Mouse (Mus musculus) neural tube, embryonic 13.5 days (tissue): Measurements from ENCODE around the gene Parp16. TPM values are rescaled to one million over a fixed set of nuclear protein-coding genes. Genes with fewer than 3 reads are reported as not detected.
"Not testable (repeated sequence)": the region's sequence is repeated elsewhere in the genome, so short reads cannot be mapped to it uniquely, and the experiment has no call there.

ENCODE experiments used
- ATAC-seq: fragments of 200-750 bp; cut with Nextera tagmentation; 2 replicates; pipeline ENCODE4 v1.8.0; 2017; ENCODE audit warnings: low read depth, mild to moderate bottlenecking, moderate TSS enrichment, moderate library complexity
- H3K27ac ChIP-seq: fragments of 300-500 bp; sonication (generic); replicated peaks from 2 replicates; pipeline ENCODE4 v1.5.1; 2015; ENCODE audit warnings: moderate library complexity, mild to moderate bottlenecking, inconsistent platforms
- H3K27me3 ChIP-seq: fragments of 300-500 bp; sonication (generic); 2 replicates; pipeline ENCODE4 v1.6.1; 2015; ENCODE audit warnings: mild to moderate bottlenecking, inconsistent platforms
- H3K36me3 ChIP-seq: fragments of 300-500 bp; sonication (generic); 2 replicates; pipeline ENCODE4 v1.6.1; 2015; ENCODE audit warnings: mild to moderate bottlenecking, inconsistent platforms
- H3K4me1 ChIP-seq: fragments of 300-500 bp; sonication (generic); replicated peaks from 2 replicates; pipeline ENCODE4 v1.6.1; 2015; ENCODE audit warnings: inconsistent platforms
- H3K4me2 ChIP-seq: fragments of 300-500 bp; sonication (generic); 2 replicates; pipeline ENCODE4 v1.6.1; 2015; ENCODE audit warnings: inconsistent platforms, mild to moderate bottlenecking, moderate library complexity
- H3K4me3 ChIP-seq: fragments of 300-500 bp; sonication (generic); 2 replicates; pipeline ENCODE4 v1.5.1; 2015; ENCODE audit warnings: mild to moderate bottlenecking, inconsistent platforms
- H3K9ac ChIP-seq: fragments of 300-500 bp; sonication (generic); 2 replicates; pipeline ENCODE4 v1.6.1; 2015; ENCODE audit warnings: moderate library complexity, mild to moderate bottlenecking, inconsistent platforms
- H3K9me3 ChIP-seq: fragments of 300-500 bp; sonication (generic); 2 replicates; pipeline ENCODE4 v1.6.1; 2016; ENCODE audit warnings: inconsistent platforms
- WGBS: fragments of 180-500 bp; shearing (Covaris S2); methylation state at CpG from one replicate; pipeline ENCODE4 v1.1.7; 2015; 5-methylcytosine and 5-hydroxymethylcytosine counted together
- polyA plus RNA-seq: library from polyadenylated mRNA; unstranded; fragments of >200 nt; fragmentation: Nextera tagmentation; extraction: Ambion mirVana; gene quantifications from 2 replicates; pipeline ENCODE4 v1.2.1, GENCODE M21; 2015

Gene Parp16
- polyA plus RNA-seq, 1 experiment from 2014 or later: 5.4 TPM

DNA sequence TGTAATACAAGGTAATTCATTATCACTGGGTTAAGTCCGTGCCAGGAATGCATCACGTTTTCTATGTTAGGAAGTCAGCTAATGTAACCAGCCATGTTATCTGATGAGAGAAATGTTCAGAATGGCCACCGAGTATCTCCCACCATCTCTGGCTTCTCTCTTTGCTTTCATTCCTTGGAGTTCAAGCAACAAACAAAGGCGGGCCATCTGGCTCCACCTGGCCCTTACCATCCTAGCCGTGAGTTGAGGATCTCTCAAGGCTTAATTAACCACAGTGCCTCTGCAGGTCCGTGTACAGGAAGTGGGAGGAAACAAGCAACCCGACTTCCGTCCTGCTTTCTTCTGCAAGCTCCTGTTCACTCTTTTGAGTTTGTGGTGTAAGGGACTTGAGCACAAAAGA is 21.8 kb downstream of the Parp16 start:
- H3K9me3 ChIP-seq: no peaks in the 10 kb centered on the region
- no peaks in the 10 kb centered on the region for H3K36me3 ChIP-seq
- H3K4me1 ChIP-seq: peaks cover 21% of the 10 kb centered on the region
- H3K4me3 ChIP-seq: no peak overlapping the region
- H3K4me2 ChIP-seq: no peak overlapping the region
- no peak for ATAC-seq
- H3K27me3 ChIP-seq: no peaks in the 10 kb centered on the region
- no peak overlapping the region for H3K27ac ChIP-seq
- WGBS: 71% methylated on average over 8 of the region's 8 CpGs
- H3K9ac ChIP-seq: no peak overlapping the region

DNA sequence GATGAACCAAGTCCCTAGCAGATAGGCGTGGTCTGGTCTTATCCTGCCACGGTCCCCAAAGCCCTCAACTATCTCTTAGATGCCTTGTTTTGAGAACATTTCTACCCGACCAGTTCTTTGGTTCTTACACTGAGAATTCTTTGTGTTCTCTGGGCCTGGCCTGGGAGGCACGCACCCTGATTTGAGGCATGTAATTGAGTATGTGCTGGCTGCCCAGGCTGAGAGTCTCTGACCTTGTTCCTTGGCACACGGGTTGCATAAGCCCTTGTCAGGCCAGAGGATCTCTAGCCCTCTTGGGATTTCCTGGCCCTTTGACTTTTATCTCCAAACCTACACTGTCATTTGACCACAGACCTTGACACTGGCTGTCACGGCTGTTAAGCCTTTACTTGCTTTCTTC is 22.5 kb downstream of the Parp16 start:
- peaks cover 21% of the 10 kb centered on the region for H3K4me1 ChIP-seq
- ATAC-seq: no peak
- 63% methylated on average over 6 of the region's 6 CpGs for WGBS
- no peak overlapping the region for H3K9ac ChIP-seq
- H3K4me3 ChIP-seq: no peak overlapping the region
- H3K27ac ChIP-seq: no peak overlapping the region
- H3K27me3 ChIP-seq: no peaks in the 10 kb centered on the region
- H3K4me2 ChIP-seq: no peak overlapping the region
- H3K36me3 ChIP-seq: no peaks in the 10 kb centered on the region
- H3K9me3 ChIP-seq: no peaks in the 10 kb centered on the region

DNA sequence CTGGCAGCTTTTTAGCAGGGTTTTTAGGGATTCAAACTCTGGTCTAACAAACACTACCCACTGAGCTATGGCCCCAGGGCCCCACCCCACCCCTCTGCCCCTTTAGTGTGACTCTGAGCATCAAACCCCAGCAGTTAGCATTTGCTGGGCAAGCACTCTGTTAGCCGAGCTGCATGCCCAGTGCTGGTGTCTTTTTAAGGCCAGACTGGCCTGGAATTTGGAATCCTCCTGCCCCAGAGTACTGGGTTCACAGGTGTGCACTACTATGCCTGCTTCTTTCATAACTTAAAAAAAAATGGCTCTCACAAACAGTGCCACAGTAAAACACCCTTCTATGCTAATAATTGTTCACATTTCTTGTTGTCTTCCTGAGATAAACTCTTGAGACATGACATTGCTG is 23.8 kb downstream of the Parp16 start:
- Histone ChIP-seq H3K4me2 (no peak overlapping the region), H3K36me3 (no peaks in the 10 kb centered on the region), H3K27me3 (no peaks in the 10 kb centered on the region), H3K9me3 (no peaks in the 10 kb centered on the region), H3K4me1 (peaks cover 21% of the 10 kb centered on the region), H3K9ac (no peak overlapping the region), H3K27ac (no peak overlapping the region), H3K4me3 (no peak overlapping the region)
- no peak for ATAC-seq
- WGBS: 80% methylated on average over 1 of the region's 1 CpGs

DNA sequence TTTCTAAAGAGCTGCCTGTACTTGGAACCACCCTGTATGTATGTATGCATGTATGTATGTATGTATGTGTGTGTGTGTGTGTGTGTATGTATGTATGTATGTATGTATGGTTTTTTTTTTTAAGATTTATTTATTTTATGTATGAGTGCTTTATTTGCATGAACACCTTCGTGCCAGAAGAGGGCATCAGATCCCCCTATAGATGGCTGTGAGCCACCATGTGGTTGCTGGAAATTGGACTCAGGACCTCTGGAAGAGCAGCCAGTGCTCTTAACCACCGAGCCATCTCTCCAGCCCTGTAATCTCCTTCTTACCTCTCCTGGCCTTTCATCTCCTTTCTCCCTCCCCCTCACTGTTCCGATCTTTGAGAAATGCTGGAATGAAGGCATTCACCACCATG is 25.2 kb downstream of the Parp16 start:
- H3K27me3 ChIP-seq, H3K4me2 ChIP-seq, H3K4me3 ChIP-seq, H3K27ac ChIP-seq, ATAC-seq, H3K36me3 ChIP-seq, H3K9ac ChIP-seq, H3K9me3 ChIP-seq: not testable (repeated sequence)
- WGBS: 61% methylated on average over 3 of the region's 3 CpGs
- peaks cover 20% of the 10 kb centered on the region for H3K4me1 ChIP-seq

DNA sequence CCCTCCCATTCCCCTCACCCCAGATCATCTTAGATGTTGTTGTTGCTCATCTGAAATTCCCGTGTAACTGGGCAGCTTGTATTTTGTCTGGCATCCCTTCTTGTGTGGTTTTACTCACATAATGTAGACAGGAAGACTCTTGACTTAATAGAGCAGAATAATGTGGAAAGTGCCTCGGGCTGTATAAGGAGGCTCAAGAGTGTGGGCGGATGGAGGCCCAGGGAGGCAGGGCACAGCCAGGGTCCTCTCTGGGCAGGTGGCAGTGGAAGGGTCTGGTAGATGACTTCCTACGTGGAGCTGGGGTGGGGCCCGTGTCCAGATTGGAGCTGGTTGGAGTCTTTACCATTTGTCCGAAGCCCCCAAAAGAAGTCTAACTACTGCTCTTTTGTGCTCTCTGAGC is 28.8 kb downstream of the Parp16 start:
- no peaks in the 10 kb centered on the region for H3K27me3 ChIP-seq
- H3K27ac ChIP-seq: no peak overlapping the region
- no peak overlapping the region for H3K9ac ChIP-seq
- 80% methylated on average over 6 of the region's 6 CpGs for WGBS
- no peaks in the 10 kb centered on the region for H3K9me3 ChIP-seq
- H3K4me2 ChIP-seq: no peak overlapping the region
- no peak for ATAC-seq
- peaks cover 9% of the 10 kb centered on the region; the same call in 1 of the 2 replicates for H3K36me3 ChIP-seq
- H3K4me3 ChIP-seq: no peak overlapping the region
- H3K4me1 ChIP-seq: no peaks in the 10 kb centered on the region

DNA sequence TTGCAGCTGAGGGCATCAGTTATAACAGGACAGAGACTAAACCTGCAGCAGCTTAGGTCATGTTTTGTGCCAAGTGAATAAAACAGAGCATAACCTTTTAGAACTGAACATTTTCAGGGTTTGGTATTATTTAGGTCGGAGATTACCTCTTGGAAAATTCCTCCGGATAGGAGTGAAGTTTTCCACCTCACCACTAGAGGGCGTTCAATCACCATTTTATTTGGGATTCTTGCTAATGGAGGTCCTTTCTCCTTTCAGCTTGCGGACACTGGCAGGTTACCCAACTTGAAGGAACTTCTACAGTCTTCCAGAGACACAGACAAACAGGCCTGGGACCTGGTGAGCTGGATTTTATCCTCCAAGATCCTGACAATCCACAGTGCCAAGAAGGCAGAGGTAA is 30.6 kb downstream of the Parp16 start:
- H3K27ac ChIP-seq: no peak overlapping the region
- no peaks in the 10 kb centered on the region for H3K9me3 ChIP-seq
- H3K4me1 ChIP-seq: peaks cover 4% of the 10 kb centered on the region
- H3K4me3 ChIP-seq: no peak overlapping the region
- no peak overlapping the region for H3K4me2 ChIP-seq
- H3K27me3 ChIP-seq: no peaks in the 10 kb centered on the region
- no peak overlapping the region for H3K9ac ChIP-seq
- no peak for ATAC-seq
- 33% methylated on average over 4 of the region's 4 CpGs for WGBS
- peaks cover 14% of the 10 kb centered on the region; the same call in 1 of the 2 replicates for H3K36me3 ChIP-seq

DNA sequence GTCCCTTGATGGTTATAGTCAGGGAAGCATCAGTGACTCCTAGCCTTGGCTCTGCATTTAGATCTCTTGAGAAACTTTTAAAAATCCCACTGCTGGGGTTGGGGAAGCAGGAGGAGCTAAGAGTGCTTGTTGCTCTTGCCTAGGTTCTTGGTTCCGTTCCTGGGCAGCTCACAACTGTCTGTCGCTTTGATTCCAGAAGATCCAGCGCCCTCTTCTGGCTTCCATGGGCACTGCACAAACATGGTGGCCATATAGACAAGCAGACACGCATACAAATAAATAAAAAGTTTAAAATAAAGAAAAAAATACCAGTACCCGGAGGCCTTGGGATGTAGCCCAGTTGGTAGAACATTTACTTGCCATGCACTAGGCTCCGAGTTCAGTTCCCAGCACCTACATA is 35.1 kb downstream of the Parp16 start:
- ATAC-seq: no peak
- H3K27ac ChIP-seq: peak overlapping the region; percentile 69; the same call in 1 of the 2 replicates
- H3K36me3 ChIP-seq: peaks cover 18% of the 10 kb centered on the region; the same call in 1 of the 2 replicates
- WGBS: 75% methylated on average over 6 of the region's 6 CpGs
- no peaks in the 10 kb centered on the region for H3K27me3 ChIP-seq
- no peak overlapping the region for H3K9ac ChIP-seq
- no peak overlapping the region for H3K4me3 ChIP-seq
- no peaks in the 10 kb centered on the region for H3K9me3 ChIP-seq
- H3K4me1 ChIP-seq: peaks cover 14% of the 10 kb centered on the region
- H3K4me2 ChIP-seq: no peak overlapping the region

DNA sequence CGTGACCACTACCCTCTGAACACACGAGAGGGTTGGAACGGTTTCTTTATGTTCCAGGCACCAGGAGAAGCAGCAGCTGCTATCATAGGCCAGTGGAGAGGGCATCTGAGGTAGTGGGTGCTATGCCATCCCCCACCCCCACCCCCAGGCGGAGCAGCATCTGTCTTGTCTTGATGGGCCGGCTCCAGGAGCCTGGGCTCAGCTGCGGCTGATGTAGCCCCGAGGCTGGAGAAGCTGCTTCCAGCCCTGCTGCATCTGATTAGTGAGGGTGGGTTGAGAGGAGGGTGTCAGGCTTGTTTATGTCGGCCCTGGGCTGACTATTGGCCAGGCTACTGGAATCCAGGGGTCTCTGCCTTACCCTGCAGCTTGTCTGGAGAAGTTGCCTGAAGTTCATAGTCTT is 36.1 kb downstream of the Parp16 start:
- no peaks in the 10 kb centered on the region for H3K27me3 ChIP-seq
- peak overlapping the region; percentile 69 for H3K27ac ChIP-seq
- no peak overlapping the region for H3K4me2 ChIP-seq
- H3K9me3 ChIP-seq: no peaks in the 10 kb centered on the region
- peaks cover 18% of the 10 kb centered on the region; the same call in 1 of the 2 replicates for H3K36me3 ChIP-seq
- H3K4me1 ChIP-seq: peaks cover 14% of the 10 kb centered on the region
- ATAC-seq: peak; percentile 65; the same call in 1 of the 2 replicates
- 39% methylated on average over 8 of the region's 8 CpGs for WGBS
- H3K9ac ChIP-seq: no peak overlapping the region
- H3K4me3 ChIP-seq: no peak overlapping the region

DNA sequence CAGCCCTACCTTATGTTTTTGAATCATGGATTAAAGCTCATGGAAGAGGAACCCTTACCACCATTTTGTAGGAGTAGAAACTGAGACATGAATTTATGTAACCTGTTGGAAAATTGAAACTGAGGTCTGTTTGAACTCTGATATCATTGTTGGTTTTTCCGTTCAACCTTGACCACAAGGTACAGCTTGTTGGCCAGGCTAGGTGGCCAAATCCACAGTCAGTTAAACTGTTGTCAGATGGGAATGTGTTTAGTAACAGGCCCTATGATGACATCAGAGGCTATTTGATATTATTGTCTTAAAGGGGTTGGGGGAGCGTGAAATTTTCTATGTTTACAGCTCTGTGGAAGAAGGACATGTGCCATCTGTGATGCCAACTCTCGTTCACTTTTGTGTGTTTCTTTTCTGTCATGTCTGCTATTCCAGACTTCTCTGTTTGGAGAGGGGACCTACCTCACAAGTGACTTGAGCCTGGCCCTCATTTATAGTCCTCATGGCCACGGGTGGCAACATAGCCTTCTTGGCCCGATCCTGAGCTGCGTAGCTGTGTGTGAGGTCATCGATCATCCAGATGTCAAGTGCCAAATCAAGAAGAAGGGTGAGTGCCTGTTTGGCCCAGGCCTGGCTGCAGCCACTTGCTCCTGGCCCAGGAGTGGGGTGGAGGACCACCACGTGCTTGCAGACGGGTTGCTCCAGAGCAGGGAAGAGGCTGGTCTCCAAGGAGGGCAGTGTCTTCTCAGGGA is 38.3 kb downstream of the Parp16 start:
- no peaks in the 10 kb centered on the region for H3K9me3 ChIP-seq
- no peak overlapping the region for H3K9ac ChIP-seq
- no peak overlapping the region for H3K4me2 ChIP-seq
- no peak overlapping the region for H3K27ac ChIP-seq
- WGBS: 90% methylated on average over 9 of the region's 9 CpGs
- peaks cover 24% of the 10 kb centered on the region for H3K4me1 ChIP-seq
- no peaks in the 10 kb centered on the region for H3K27me3 ChIP-seq
- H3K4me3 ChIP-seq: no peak overlapping the region
- ATAC-seq: no peak
- H3K36me3 ChIP-seq: peaks cover 14% of the 10 kb centered on the region; the same call in 1 of the 2 replicates

DNA sequence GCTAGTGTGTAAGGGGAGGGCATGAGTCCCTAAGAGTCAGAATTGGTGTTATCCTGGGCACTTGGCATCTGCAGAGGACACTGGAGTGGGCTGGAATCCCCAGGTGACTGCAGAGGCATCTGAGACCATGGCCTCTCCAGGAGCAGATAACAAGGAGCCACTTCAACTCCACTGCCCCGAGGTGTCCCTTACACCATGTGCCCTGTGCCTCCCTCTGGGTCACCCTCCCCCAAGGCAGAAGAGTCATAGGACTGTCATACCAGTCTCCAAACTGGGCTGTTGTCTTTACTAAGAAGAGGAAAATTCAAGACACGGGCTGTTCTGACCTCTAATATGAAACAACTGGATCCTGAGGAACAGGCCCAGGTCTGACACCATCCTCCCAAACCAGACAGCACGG is 39.6 kb downstream of the Parp16 start:
- H3K27ac ChIP-seq: no peak overlapping the region
- H3K4me3 ChIP-seq: no peak overlapping the region
- WGBS: 81% methylated on average over 3 of the region's 3 CpGs

DNA sequence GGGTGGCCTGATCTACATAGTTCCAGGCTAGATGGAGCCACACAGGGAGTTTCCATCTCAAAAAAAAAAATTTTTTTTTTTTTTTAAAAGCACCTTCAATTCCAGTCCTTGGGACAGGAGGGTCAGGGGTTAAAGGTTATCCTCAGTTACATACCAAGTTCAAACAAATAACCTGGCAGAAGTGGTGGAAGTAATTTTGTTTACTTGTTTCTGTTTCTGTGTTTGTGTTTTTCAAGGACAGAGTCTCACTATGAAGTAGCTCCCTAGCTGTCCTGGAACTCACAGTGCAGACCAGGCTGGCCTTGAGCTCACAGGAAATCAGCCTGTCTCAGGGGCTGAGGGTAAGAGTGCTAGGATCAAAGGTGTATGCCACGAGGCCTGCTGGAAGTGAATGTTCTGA is 40.4 kb downstream of the Parp16 start:
- H3K4me1 ChIP-seq: peaks cover 35% of the 10 kb centered on the region
- no peak overlapping the region for H3K9ac ChIP-seq
- no peak for ATAC-seq
- no peak overlapping the region for H3K4me3 ChIP-seq
- no peaks in the 10 kb centered on the region for H3K27me3 ChIP-seq
- H3K27ac ChIP-seq: no peak overlapping the region
- no peak overlapping the region for H3K4me2 ChIP-seq
- no peaks in the 10 kb centered on the region for H3K9me3 ChIP-seq
- H3K36me3 ChIP-seq: 0 out of 2 replicates have a peak, but pooled peaks cover 9% of the 10 kb centered on the region
- WGBS: 38% methylated on average over 1 of the region's 1 CpGs

More for the DNA sequence above, 39.6 kb downstream of the Parp16 start:
- Histone ChIP-seq H3K36me3 (peaks cover 14% of the 10 kb centered on the region; the same call in 1 of the 2 replicates), H3K4me2 (no peak overlapping the region), H3K9me3 (no peaks in the 10 kb centered on the region), H3K4me1 (peaks cover 33% of the 10 kb centered on the region), H3K27me3 (no peaks in the 10 kb centered on the region), H3K9ac (no peak overlapping the region)
- ATAC-seq: no peak

DNA sequence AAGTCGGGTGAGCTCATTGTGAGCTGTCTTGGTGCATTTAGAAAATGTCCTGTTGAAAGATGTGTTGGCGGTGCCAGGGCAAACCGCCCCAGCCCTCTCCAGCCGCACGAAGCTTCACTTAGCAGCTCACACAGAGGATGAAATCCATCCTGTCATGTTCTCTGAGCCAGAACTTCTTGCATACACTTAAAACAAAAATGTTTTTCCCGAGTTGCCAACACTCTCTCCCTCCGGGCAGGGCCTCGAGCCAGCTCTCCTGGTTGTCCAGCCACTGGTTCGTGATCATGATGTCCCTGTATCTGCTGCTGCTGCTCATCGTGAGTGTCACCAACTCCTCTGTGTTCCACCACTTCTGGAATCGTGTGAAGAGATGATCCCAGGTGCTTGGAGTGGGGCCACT is 42.5 kb downstream of the Parp16 start:
- 73% methylated on average over 11 of the region's 11 CpGs for WGBS
- Histone ChIP-seq H3K4me1 (peaks cover 24% of the 10 kb centered on the region), H3K4me3 (no peak overlapping the region), H3K27ac (peak overlapping the region; percentile 64; the same call in 1 of the 2 replicates), H3K9ac (no peak overlapping the region), H3K9me3 (no peaks in the 10 kb centered on the region), H3K27me3 (no peaks in the 10 kb centered on the region), H3K4me2 (no peak overlapping the region), H3K36me3 (0 out of 2 replicates have a peak, but pooled peaks cover 9% of the 10 kb centered on the region)
- no peak for ATAC-seq
